Mouse (Mus musculus) heart, embryonic 13.5 days (tissue): ENCODE measurements around the gene Cubn. TPM values are rescaled to one million over a fixed set of nuclear protein-coding genes. Genes with fewer than 3 reads are reported as not detected.

Experiments
- ATAC-seq: fragments of 200-750 bp; cut with Nextera tagmentation; 2 replicates; pipeline ENCODE4 v1.8.0; 2017; ENCODE audit warnings: moderate TSS enrichment; ENCODE audit not compliant: insufficient number of reproducible peaks, low FRiP score, low TSS enrichment; ENCODE audit errors: extremely low read depth
- H3K27ac ChIP-seq: fragments of 300-500 bp; sonication (generic); replicated peaks from 2 replicates; pipeline ENCODE4 v1.5.1; 2015; ENCODE audit warnings: moderate library complexity, mild to moderate bottlenecking, inconsistent platforms
- H3K27me3 ChIP-seq: fragments of 300-500 bp; sonication (generic); replicated peaks from 2 replicates; pipeline ENCODE4 v1.6.1; 2015; ENCODE audit warnings: mild to moderate bottlenecking, inconsistent platforms
- H3K36me3 ChIP-seq: fragments of 300-500 bp; sonication (generic); 2 replicates; pipeline ENCODE4 v1.6.1; 2015; ENCODE audit warnings: mild to moderate bottlenecking, inconsistent platforms
- H3K4me1 ChIP-seq: fragments of 300-500 bp; sonication (generic); 2 replicates; pipeline ENCODE4 v1.6.1; 2015; ENCODE audit warnings: inconsistent platforms
- H3K4me2 ChIP-seq: fragments of 300-500 bp; sonication (generic); 2 replicates; pipeline ENCODE4 v1.6.1; 2015; ENCODE audit warnings: inconsistent platforms, mild to moderate bottlenecking, moderate library complexity
- H3K4me3 ChIP-seq: fragments of 300-500 bp; sonication (generic); 2 replicates; pipeline ENCODE4 v1.5.1; 2015; ENCODE audit warnings: moderate library complexity, mild to moderate bottlenecking, inconsistent platforms
- H3K9ac ChIP-seq: fragments of 300-500 bp; sonication (generic); 2 replicates; pipeline ENCODE4 v1.6.1; 2015; ENCODE audit warnings: inconsistent platforms, mild to moderate bottlenecking, moderate library complexity
- H3K9me3 ChIP-seq: fragments of 300-500 bp; sonication (generic); 2 replicates; pipeline ENCODE4 v1.6.1; 2016; ENCODE audit warnings: inconsistent platforms
- WGBS: fragments of 180-500 bp; shearing (Covaris S2); methylation state at CpG from one replicate; pipeline ENCODE4 v1.1.7; 2015; ENCODE audit warnings: mixed read lengths; 5-methylcytosine and 5-hydroxymethylcytosine counted together
- polyA plus RNA-seq: library from polyadenylated mRNA; unstranded; fragments of >200 nt; fragmentation: Nextera tagmentation; extraction: Ambion mirVana; gene quantifications from 2 replicates; pipeline ENCODE4 v1.2.1, GENCODE M21; 2015

Cubn gene
- polyA plus RNA-seq, 1 experiment from 2014 or later = 0.36 TPM

- no peaks in the 10 kb centered on the region for H3K9me3 ChIP-seq
- peak; percentile 58; the same call in 1 of the 2 replicates for ATAC-seq
- no peaks in the 10 kb centered on the region for H3K36me3 ChIP-seq
- H3K4me1 ChIP-seq = peaks cover 34% of the 10 kb centered on the region
- H3K9ac ChIP-seq = peak overlapping the region; percentile 30
- 12% methylated on average over 4 of the region's 4 CpGs for WGBS
- H3K27ac ChIP-seq = peak overlapping the region; percentile 92
- no peaks in the 10 kb centered on the region for H3K27me3 ChIP-seq
- no peak overlapping the region for H3K4me3 ChIP-seq
- H3K4me2 ChIP-seq = peak overlapping the region; percentile 11
Measured at GRCm38 (mm10) chr2:13384775-13385541, 106.7 kb downstream of the Cubn start.

GRCm38 (mm10) chr2:13376166-13376565 is 115.4 kb downstream of the Cubn start:
- Histone ChIP-seq H3K4me2 (no peak overlapping the region), H3K27me3 (no peaks in the 10 kb centered on the region), H3K27ac (no peak overlapping the region), H3K4me1 (peaks cover 20% of the 10 kb centered on the region), H3K36me3 (no peaks in the 10 kb centered on the region), H3K9ac (no peak overlapping the region), H3K9me3 (no peaks in the 10 kb centered on the region), H3K4me3 (no peak overlapping the region)
- ATAC-seq = no peak
- 78% methylated on average over 4 of the region's 4 CpGs for WGBS

- peak overlapping the region; percentile 96 for H3K27ac ChIP-seq
- no peak for ATAC-seq
- H3K36me3 ChIP-seq = no peaks in the 10 kb centered on the region
Measured at GRCm38 (mm10) chr2:13373291-13373690, 118.3 kb downstream of the Cubn start.

GRCm38 (mm10) chr2:13372825-13373224 is 118.8 kb downstream of the Cubn start:
- Histone ChIP-seq H3K36me3 (no peaks in the 10 kb centered on the region), H3K4me2 (peak overlapping the region; percentile 49), H3K27ac (peak overlapping the region; percentile 96), H3K9ac (peak overlapping the region; percentile 38), H3K27me3 (no peaks in the 10 kb centered on the region), H3K4me3 (no peak overlapping the region), H3K4me1 (peaks cover 34% of the 10 kb centered on the region), H3K9me3 (no peaks in the 10 kb centered on the region)
- ATAC-seq = no peak
- 54% methylated on average over 3 of the region's 3 CpGs for WGBS

More at GRCm38 (mm10) chr2:13373291-13373690, 118.3 kb downstream of the Cubn start:
- Histone ChIP-seq H3K4me2 (no peak overlapping the region), H3K4me3 (no peak overlapping the region), H3K4me1 (peaks cover 34% of the 10 kb centered on the region), H3K9me3 (no peaks in the 10 kb centered on the region), H3K27me3 (no peaks in the 10 kb centered on the region), H3K9ac (no peak overlapping the region)
- WGBS = 65% methylated on average over 1 of the region's 1 CpGs

- Histone ChIP-seq H3K4me3 (no peak overlapping the region), H3K27ac (peak overlapping the region; percentile 96), H3K9me3 (no peaks in the 10 kb centered on the region), H3K36me3 (no peaks in the 10 kb centered on the region), H3K4me2 (peak overlapping the region; percentile 49), H3K27me3 (no peaks in the 10 kb centered on the region), H3K4me1 (peaks cover 34% of the 10 kb centered on the region), H3K9ac (peak overlapping the region; percentile 38)
- peak; percentile 86 for ATAC-seq
- 2% methylated on average over 5 of the region's 5 CpGs for WGBS
Measured at GRCm38 (mm10) chr2:13372256-13372824, 119.3 kb downstream of the Cubn start.

- no peak overlapping the region for H3K4me3 ChIP-seq
- WGBS = 2% methylated on average over 4 of the region's 4 CpGs
- peak overlapping the region; percentile 49 for H3K4me2 ChIP-seq
- H3K4me1 ChIP-seq = peaks cover 34% of the 10 kb centered on the region
- H3K27ac ChIP-seq = peak overlapping the region; percentile 96
- no peaks in the 10 kb centered on the region for H3K36me3 ChIP-seq
- no peaks in the 10 kb centered on the region for H3K27me3 ChIP-seq
- peak overlapping the region; percentile 53; the same call in 1 of the 2 replicates for H3K9ac ChIP-seq
- ATAC-seq = peak; percentile 68
- no peaks in the 10 kb centered on the region for H3K9me3 ChIP-seq
Measured at GRCm38 (mm10) chr2:13371797-13372170, 119.8 kb downstream of the Cubn start.

GRCm38 (mm10) chr2:13371072-13371796 is 120.4 kb downstream of the Cubn start:
- no peak for ATAC-seq
- peak overlapping the region; percentile 49 for H3K4me2 ChIP-seq
- H3K9ac ChIP-seq = peak overlapping the region; percentile 53; the same call in 1 of the 2 replicates
- H3K27me3 ChIP-seq = no peaks in the 10 kb centered on the region
- 49% methylated on average over 10 of the region's 10 CpGs for WGBS
- no peak overlapping the region for H3K4me3 ChIP-seq
- H3K27ac ChIP-seq = peak overlapping the region; percentile 96
- H3K36me3 ChIP-seq = no peaks in the 10 kb centered on the region
- H3K9me3 ChIP-seq = no peaks in the 10 kb centered on the region
- H3K4me1 ChIP-seq = peaks cover 34% of the 10 kb centered on the region

- no peak for ATAC-seq
- Histone ChIP-seq H3K4me1 (peaks cover 34% of the 10 kb centered on the region), H3K9me3 (no peaks in the 10 kb centered on the region), H3K4me2 (no peak overlapping the region), H3K27me3 (no peaks in the 10 kb centered on the region), H3K36me3 (no peaks in the 10 kb centered on the region), H3K4me3 (no peak overlapping the region), H3K27ac (peak overlapping the region; percentile 96), H3K9ac (no peak overlapping the region)
- 55% methylated on average over 2 of the region's 2 CpGs for WGBS
Measured at GRCm38 (mm10) chr2:13370556-13370955, 121.1 kb downstream of the Cubn start.

GRCm38 (mm10) chr2:13368517-13368916 is 123.1 kb downstream of the Cubn start:
- no peak for ATAC-seq
- H3K9me3 ChIP-seq = no peaks in the 10 kb centered on the region
- H3K27me3 ChIP-seq = no peaks in the 10 kb centered on the region
- H3K9ac ChIP-seq = no peak overlapping the region
- no peaks in the 10 kb centered on the region for H3K36me3 ChIP-seq
- H3K4me1 ChIP-seq = peaks cover 34% of the 10 kb centered on the region
- H3K4me2 ChIP-seq = no peak overlapping the region
- 64% methylated on average over 3 of the region's 3 CpGs for WGBS
- no peak overlapping the region for H3K4me3 ChIP-seq
- no peak overlapping the region for H3K27ac ChIP-seq

GRCm38 (mm10) chr2:13357885-13358552 is 133.6 kb downstream of the Cubn start:
- H3K4me2 ChIP-seq = no peak overlapping the region
- H3K4me1 ChIP-seq = peaks cover 12% of the 10 kb centered on the region
- no peak overlapping the region for H3K4me3 ChIP-seq
- H3K36me3 ChIP-seq = no peaks in the 10 kb centered on the region
- WGBS = 69% methylated on average over 7 of the region's 7 CpGs
- no peaks in the 10 kb centered on the region for H3K27me3 ChIP-seq
- no peak overlapping the region for H3K27ac ChIP-seq
- no peak overlapping the region for H3K9ac ChIP-seq
- no peaks in the 10 kb centered on the region for H3K9me3 ChIP-seq
- no peak for ATAC-seq

- H3K4me3 ChIP-seq = no peak overlapping the region
- H3K4me2 ChIP-seq = no peak overlapping the region
- no peaks in the 10 kb centered on the region for H3K4me1 ChIP-seq
- H3K9me3 ChIP-seq = no peaks in the 10 kb centered on the region
- H3K27me3 ChIP-seq = no peaks in the 10 kb centered on the region
- WGBS = 83% methylated on average over 3 of the region's 3 CpGs
- no peak for ATAC-seq
- no peaks in the 10 kb centered on the region for H3K36me3 ChIP-seq
- H3K27ac ChIP-seq = no peak overlapping the region
- no peak overlapping the region for H3K9ac ChIP-seq
Measured at GRCm38 (mm10) chr2:13352775-13353174, 138.8 kb downstream of the Cubn start.
